Mouse (Mus musculus): ENCODE measurements around the gene Osm. TPM values are rescaled to one million over a fixed set of nuclear protein-coding genes. Genes with fewer than 3 reads are reported as not detected.

Osm gene
- polyA plus RNA-seq (2015; fragmentation: Nextera tagmentation; extraction: Ambion mirVana) = not detected in 2 replicates

DNA sequence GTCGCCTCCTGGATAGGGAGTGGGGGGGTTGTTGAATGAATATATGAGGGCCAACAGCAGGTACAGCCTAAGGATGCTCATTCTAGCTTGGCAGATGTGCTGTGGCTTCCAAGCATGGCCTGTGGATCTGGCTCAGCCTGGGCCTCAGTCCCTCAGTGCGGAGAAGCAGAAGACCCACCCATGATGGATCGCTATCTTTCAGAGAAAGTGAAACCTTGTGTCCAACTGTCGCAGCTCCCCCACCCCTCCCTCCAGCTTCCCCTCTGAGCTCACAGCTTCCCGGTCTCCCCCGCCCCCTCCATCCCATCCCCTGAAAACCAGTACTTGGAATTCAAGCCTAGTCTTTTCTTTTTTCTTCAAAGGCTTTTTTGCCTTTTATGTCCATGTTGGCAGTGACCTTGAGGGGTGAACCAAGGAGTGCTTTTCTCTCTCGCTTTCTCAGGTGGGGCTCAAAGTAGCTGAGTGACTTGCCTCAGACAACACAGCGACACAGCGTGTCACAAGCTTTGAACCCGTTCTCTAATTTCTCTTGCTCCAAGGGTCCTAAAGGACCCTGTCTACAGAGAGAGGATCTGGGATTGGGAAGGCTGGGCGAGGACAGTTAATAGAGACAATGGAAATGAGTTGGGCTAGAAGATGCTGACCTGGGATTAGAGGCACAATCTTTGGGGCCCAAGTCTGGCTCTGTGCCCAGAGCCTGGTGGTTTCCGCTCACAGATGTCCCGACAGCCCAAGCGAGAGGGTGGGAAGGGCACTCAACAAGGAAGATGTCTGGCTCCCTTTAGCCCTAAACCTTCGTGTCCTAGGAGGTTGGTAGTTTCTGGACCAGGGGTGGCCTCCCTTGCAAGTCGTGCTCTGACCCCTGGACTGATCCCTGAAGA, at the start of gene Osm:
Gene Osm, plus strand, starts transcription at position 756 of the 881 bp plus-strand sequence.
- H3K9ac ChIP-seq (replicated peaks) = no peak within 1 kb of the TSS
- ATAC-seq (replicated peaks) = no peak

DNA sequence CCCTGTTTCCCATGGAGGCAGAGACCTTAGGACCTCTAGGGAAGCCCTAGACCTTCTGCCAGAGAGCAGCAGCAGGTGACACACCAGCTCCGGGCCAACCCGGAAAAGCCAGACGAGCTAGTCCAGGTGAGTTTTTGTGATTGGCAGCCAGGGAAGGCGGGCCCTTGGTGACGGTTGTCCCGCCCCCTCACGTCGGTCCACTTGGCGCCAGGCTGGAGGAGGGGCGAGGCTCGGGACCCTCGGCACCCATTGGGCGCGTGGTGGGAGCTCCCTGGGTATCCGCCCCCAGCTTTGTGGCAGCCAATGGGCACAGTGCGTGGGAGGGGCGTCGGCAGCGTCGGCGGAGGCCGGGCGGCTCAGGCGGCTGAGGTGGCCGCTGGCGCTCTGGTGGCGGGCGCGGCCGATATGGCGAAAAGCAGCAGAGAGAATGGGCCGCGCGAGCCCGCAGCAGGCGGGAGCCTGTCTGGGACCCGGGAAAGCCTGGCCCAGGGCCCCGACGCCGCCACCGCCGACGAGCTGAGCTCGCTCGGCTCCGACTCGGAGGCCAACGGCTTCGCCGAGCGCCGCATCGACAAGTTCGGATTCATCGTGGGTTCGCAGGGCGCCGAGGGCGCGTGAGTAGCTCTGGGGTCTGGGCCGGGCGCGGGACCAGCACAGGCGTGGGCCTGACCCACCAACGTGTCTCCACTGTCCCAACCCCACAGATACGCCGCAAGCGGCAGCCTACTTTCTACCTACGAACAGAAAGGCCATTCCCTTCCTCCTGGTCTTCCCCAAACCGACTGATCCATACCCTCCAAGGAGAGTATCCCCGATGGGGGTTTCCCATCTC, 49.5 kb upstream of the Osm start, which contains the start of gene Tbc1d10a:
Gene Tbc1d10a, plus strand, starts transcription at position 304 of the 832 bp plus-strand sequence.
- H3K9me3 ChIP-seq = no peaks in the 10 kb centered on the region
- under 1% methylated on average over 70 of the region's 71 CpGs for WGBS

More for the DNA sequence above, at the start of gene Osm:
- H3K9me3 ChIP-seq = no peaks in the 10 kb centered on the region
- H3K27ac ChIP-seq (replicated peaks) = no peak within 1 kb of the TSS
- WGBS = 71% methylated on average over 16 of the region's 16 CpGs
- no peaks in the 10 kb centered on the region for H3K4me1 ChIP-seq
- no peak within 1 kb of the TSS for H3K4me3 ChIP-seq
- H3K27me3 ChIP-seq = no peaks in the 10 kb centered on the region
- H3K4me2 ChIP-seq (replicated peaks) = no peak within 1 kb of the TSS
- H3K36me3 ChIP-seq = no peaks in the 10 kb centered on the region

DNA sequence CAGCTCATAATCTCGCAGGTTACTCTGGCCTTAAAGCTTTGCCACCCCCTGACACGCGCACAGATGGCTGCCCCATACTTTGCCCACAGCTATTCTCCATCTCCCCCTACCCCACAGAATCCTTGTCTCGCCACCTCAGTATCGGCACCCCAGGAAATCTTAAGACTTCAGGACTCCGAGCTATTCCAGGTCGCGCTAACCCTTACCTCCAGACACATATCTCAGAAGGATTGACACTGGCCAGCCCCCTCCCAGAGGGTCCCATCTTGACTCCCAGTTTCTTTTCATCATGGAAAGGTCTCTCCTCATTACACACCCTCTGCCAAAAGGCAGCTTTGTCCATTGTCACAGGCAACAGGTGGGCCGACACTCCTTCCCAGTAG, 48.9 kb upstream of the Osm start:
- peak overlapping the region; percentile 82 for H3K4me2 ChIP-seq (replicated peaks)
- peak overlapping the region; percentile 80 for H3K4me3 ChIP-seq
- ATAC-seq (replicated peaks) = no peak
- H3K9me3 ChIP-seq = no peaks in the 10 kb centered on the region
- H3K9ac ChIP-seq (replicated peaks) = peak overlapping the region; percentile 76
- peaks cover 10% of the 10 kb centered on the region for H3K36me3 ChIP-seq
- peaks cover 24% of the 10 kb centered on the region for H3K4me1 ChIP-seq
- 14% methylated on average over 9 of the region's 9 CpGs for WGBS
- 0 out of 2 replicates have a peak overlapping the region, but pooled peaks have one; percentile 60 for H3K27ac ChIP-seq (replicated peaks)
- H3K27me3 ChIP-seq = no peaks in the 10 kb centered on the region

More for the DNA sequence above, 49.5 kb upstream of the Osm start, which contains the start of gene Tbc1d10a:
- Histone ChIP-seq H3K4me1 (peaks cover 24% of the 10 kb centered on the region), H3K4me3 (peak within 1 kb of the TSS; percentile 80), H3K4me2 (replicated peaks) (peak within 1 kb of the TSS; percentile 82), H3K27me3 (no peaks in the 10 kb centered on the region), H3K36me3 (peaks cover 15% of the 10 kb centered on the region), H3K9ac (replicated peaks) (peak within 1 kb of the TSS; percentile 76), H3K27ac (replicated peaks) (peak within 1 kb of the TSS; percentile 60; the same call in 1 of the 2 replicates)
- ATAC-seq (replicated peaks) = peak; percentile 99

DNA sequence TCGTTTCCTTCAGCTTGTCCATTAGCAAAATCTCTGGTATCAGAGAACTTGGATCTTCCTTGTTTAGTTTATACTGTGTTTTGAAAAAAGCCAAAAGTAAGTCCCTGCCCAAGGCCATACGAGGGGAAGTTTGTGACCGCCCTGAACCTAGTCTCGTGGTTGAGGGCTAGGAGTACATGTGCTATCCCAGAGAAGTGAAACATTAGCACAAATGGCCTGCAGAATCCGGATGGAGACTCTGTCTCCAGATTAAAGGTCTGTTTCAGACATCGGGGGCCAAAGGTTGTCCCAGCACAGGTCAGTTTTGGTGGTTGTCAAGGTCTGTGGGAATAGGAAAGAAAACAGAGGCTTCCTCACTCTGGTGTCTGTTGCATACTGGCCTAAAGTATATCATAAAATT, 47.0 kb upstream of the Osm start:
- H3K9ac ChIP-seq (replicated peaks) = no peak overlapping the region
- no peak overlapping the region for H3K27ac ChIP-seq (replicated peaks)
- H3K27me3 ChIP-seq = no peaks in the 10 kb centered on the region
- no peak overlapping the region for H3K4me2 ChIP-seq (replicated peaks)
- H3K36me3 ChIP-seq = no peaks in the 10 kb centered on the region
- 83% methylated on average over 6 of the region's 6 CpGs for WGBS
- H3K4me3 ChIP-seq = no peak overlapping the region
- ATAC-seq (replicated peaks) = no peak
- H3K4me1 ChIP-seq = peaks cover 17% of the 10 kb centered on the region
- H3K9me3 ChIP-seq = no peaks in the 10 kb centered on the region

DNA sequence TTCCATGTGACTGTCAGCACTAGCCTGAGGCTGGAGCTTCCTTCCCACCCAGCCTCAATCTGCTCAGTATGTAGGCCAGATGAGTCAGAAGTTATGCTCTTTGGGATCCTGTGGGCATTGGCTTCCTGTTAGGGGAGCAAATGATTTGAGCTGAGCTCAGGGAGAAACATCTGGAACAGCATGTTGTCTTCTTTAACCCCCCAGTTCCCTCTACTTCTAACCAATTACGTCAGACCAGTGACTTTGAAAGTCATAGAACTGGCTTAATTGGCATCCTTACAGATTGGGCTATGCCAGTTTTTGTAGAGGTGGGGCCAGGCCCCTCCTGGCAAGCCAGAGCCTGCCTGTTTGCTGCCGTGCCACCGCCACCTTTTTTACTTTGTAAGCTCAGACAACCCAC, 45.5 kb upstream of the Osm start:
- no peak overlapping the region for H3K9ac ChIP-seq (replicated peaks)
- 65% methylated on average over 3 of the region's 3 CpGs for WGBS
- H3K36me3 ChIP-seq = no peaks in the 10 kb centered on the region
- H3K27ac ChIP-seq (replicated peaks) = no peak overlapping the region
- H3K4me3 ChIP-seq = no peak overlapping the region
- peaks cover 17% of the 10 kb centered on the region for H3K4me1 ChIP-seq
- no peak overlapping the region for H3K4me2 ChIP-seq (replicated peaks)
- ATAC-seq (replicated peaks) = no peak
- no peaks in the 10 kb centered on the region for H3K27me3 ChIP-seq
- H3K9me3 ChIP-seq = no peaks in the 10 kb centered on the region

DNA sequence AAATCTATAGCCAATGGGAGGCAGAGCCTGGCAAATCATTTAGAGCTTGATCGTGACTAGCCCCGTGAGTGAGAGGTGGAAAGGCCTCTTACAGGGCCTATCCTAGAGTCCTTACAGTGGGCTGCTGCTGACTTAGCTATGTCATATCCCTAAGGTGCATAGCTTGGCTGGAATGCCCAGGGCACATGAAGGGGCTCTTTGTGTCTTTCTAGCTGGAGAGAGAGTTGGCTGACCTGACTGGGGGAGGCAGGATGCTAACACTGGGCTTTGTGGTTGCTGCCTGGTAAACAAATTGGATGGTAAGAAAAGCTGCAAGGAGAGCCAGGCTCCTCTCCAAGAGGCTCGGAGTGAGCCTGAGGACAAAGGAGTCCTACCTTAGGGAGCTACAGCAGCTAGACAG, 43.5 kb upstream of the Osm start:
- Histone ChIP-seq H3K9me3 (no peaks in the 10 kb centered on the region), H3K4me1 (peaks cover 7% of the 10 kb centered on the region), H3K27ac (replicated peaks) (no peak overlapping the region), H3K27me3 (no peaks in the 10 kb centered on the region), H3K4me2 (replicated peaks) (no peak overlapping the region), H3K36me3 (no peaks in the 10 kb centered on the region), H3K4me3 (no peak overlapping the region), H3K9ac (replicated peaks) (no peak overlapping the region)
- ATAC-seq (replicated peaks) = no peak
- WGBS = 69% methylated on average over 3 of the region's 3 CpGs

DNA sequence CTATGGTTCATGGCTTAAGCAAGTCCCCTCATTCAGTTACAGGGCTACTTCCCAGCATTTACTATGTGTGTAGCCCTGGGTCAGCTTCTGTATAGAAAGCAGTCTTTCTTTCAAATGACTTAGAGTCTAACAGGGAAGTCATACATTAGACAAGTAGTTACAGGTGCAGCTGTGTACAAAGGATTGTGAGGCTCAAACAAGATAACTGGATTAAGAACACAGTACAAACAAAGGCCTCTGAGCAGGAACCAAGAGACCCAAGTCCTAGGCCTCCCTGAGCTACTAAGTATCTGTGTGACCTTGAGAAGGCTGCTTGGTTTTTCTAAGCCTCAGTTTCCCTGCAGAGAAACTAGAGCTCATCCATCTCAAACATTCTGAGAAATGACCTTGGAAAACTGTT, 42.8 kb upstream of the Osm start:
- H3K9me3 ChIP-seq = no peaks in the 10 kb centered on the region
- H3K27ac ChIP-seq (replicated peaks) = no peak overlapping the region
- no peak for ATAC-seq (replicated peaks)
- no peaks in the 10 kb centered on the region for H3K27me3 ChIP-seq
- H3K4me3 ChIP-seq = no peak overlapping the region
- no peak overlapping the region for H3K9ac ChIP-seq (replicated peaks)
- no peaks in the 10 kb centered on the region for H3K36me3 ChIP-seq
- H3K4me1 ChIP-seq = 0 out of 2 replicates have a peak, but pooled peaks cover 4% of the 10 kb centered on the region
- no peak overlapping the region for H3K4me2 ChIP-seq (replicated peaks)

DNA sequence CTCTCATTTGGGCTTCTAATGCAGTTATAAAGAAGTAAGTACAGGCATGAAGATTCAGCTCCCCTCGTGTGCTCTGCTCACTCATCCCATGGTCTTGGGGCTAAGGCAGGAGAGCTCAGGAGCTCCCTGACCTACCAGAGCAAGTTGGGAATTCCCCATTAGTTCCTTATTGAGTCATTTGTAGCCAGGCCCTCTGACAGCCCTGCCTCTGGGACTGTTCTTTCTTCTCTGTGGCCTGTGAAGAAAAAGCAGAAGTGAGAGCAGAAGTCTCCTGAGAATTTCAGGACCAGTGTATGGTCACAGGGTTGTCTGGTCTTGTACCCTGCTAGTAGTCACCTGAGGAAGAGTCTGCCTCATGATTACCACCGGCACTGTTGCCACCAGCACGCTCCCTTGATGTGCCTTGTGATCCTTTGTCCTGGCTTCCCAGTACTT, 40.6 kb upstream of the Osm start:
- H3K4me1 ChIP-seq = no peaks in the 10 kb centered on the region
- WGBS = 89% methylated on average over 3 of the region's 3 CpGs
- no peaks in the 10 kb centered on the region for H3K27me3 ChIP-seq
- H3K4me2 ChIP-seq (replicated peaks) = no peak overlapping the region
- ATAC-seq (replicated peaks) = no peak
- H3K36me3 ChIP-seq = no peaks in the 10 kb centered on the region
- no peaks in the 10 kb centered on the region for H3K9me3 ChIP-seq
- H3K4me3 ChIP-seq = no peak overlapping the region
- no peak overlapping the region for H3K9ac ChIP-seq (replicated peaks)
- H3K27ac ChIP-seq (replicated peaks) = no peak overlapping the region

DNA sequence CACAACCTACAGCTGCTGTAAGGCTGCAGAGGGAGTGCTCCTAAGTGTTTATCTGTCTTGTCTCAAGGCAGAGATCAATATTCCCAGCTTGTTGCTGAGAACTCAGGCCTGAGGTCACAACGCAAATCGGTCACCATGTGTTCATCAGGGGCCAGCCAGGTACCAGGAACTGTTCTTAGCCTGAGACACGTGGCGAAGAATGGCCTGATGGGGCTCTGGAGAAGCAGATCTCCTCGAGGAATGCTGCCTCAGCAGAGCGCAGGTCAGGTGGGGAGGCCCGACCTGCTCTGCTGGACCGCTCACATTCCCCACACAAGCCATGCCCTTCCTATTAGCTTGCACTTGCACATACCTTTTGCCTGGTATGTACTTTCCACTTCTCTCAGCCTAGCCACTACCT, 39.6 kb upstream of the Osm start:
- H3K36me3 ChIP-seq = no peaks in the 10 kb centered on the region
- H3K4me3 ChIP-seq = no peak overlapping the region
- no peaks in the 10 kb centered on the region for H3K27me3 ChIP-seq
- H3K27ac ChIP-seq (replicated peaks) = no peak overlapping the region
- 84% methylated on average over 8 of the region's 8 CpGs for WGBS
- H3K4me2 ChIP-seq (replicated peaks) = no peak overlapping the region
- H3K4me1 ChIP-seq = no peaks in the 10 kb centered on the region
- no peaks in the 10 kb centered on the region for H3K9me3 ChIP-seq
- no peak for ATAC-seq (replicated peaks)
- H3K9ac ChIP-seq (replicated peaks) = no peak overlapping the region

DNA sequence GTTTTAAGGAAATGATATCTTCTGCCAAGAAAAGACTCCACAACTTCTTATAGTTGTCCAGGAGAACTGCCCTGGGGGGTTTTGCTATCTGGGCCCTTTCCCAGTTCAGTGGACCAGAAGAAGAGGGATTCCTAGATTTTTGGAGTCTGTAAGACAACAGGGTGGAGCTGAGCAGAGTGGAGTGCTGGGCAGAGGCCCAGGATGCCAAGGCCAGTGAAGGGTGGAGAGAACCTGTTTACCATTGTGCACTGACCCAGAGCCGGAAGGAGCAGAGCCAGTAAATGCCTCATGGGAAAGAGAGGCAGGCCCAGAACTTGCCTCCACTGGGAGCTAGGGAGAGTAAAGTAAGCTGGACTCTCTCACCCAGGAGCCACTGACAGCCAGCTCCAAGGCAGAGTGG, 38.5 kb upstream of the Osm start:
- no peak for ATAC-seq (replicated peaks)
- Histone ChIP-seq H3K27ac (replicated peaks) (no peak overlapping the region), H3K27me3 (no peaks in the 10 kb centered on the region), H3K36me3 (no peaks in the 10 kb centered on the region), H3K4me2 (replicated peaks) (no peak overlapping the region), H3K9ac (replicated peaks) (no peak overlapping the region), H3K9me3 (no peaks in the 10 kb centered on the region), H3K4me1 (no peaks in the 10 kb centered on the region), H3K4me3 (no peak overlapping the region)
- WGBS = 67% methylated on average over 1 of the region's 1 CpGs

DNA sequence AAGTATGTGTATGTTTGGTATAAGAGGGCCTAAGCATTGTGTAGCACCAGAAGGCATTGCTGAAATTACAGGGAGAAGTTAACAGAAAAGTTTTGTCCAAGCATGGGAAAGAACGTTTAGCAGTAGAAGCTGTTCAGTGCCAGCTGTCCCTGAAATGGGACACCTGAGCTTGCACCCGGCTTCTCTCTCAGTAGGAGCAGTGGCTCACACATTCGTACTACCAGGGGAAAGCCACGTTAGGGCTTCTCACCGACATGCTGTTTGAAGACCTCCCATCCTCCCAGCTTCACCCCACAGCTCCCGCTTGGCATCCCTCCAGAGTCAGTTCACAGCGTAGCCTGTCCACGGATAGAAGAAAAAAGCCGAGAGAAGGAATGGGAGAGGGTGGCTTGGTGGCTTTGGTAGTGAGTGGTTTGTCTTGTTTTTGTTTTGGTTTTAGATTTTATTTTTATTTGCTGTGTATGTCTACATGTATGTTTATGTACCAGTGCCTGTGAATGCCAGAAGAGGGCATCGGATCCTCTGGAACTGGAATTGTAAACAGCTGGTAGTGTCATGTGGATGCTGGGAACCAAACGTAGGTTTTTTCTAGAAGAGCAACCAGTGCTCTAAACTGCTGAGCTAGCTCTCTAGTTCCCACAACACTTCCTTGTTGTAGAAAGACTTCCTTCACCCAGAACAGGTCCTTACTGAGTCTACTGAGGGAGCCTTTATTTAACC, 34.1 kb upstream of the Osm start:
- no peak for ATAC-seq (replicated peaks)
- Histone ChIP-seq H3K27me3 (no peaks in the 10 kb centered on the region), H3K4me2 (replicated peaks) (no peak overlapping the region)

More for the DNA sequence above, 34.1 kb upstream of the Osm start:
- Histone ChIP-seq H3K9me3 (no peaks in the 10 kb centered on the region), H3K4me1 (no peaks in the 10 kb centered on the region), H3K27ac (replicated peaks) (no peak overlapping the region), H3K4me3 (no peak overlapping the region), H3K9ac (replicated peaks) (no peak overlapping the region), H3K36me3 (no peaks in the 10 kb centered on the region)
- 63% methylated on average over 11 of the region's 11 CpGs for WGBS
